Mouse (Mus musculus) spleen, adult 2 months (tissue): ENCODE measurements around the gene Cebpe. TPM values are rescaled to one million over a fixed set of nuclear protein-coding genes. Genes with fewer than 3 reads are reported as not detected.

Experiments used
- DNase-seq, 2 experiments: peaks; one replicate each; pipeline versions ENCODE4 v3.0.0 to v3.0.0-alpha.2; 2012 to 2021; ENCODE audit warnings: low spot score in 2 of 2, low read depth in 1 of 2
- H3K27ac ChIP-seq: fragments of 200-500 bp; 2 replicates; pipeline ENCODE4 v1.5.1; 2012; ENCODE audit warnings: low read length, inconsistent platforms; ENCODE audit not compliant: insufficient read depth
- H3K27me3 ChIP-seq: fragments of 200-500 bp; 2 replicates; pipeline ENCODE4 v1.6.1; 2012; ENCODE audit warnings: mild to moderate bottlenecking, moderate library complexity, low read length, inconsistent platforms; ENCODE audit not compliant: control insufficient read depth, insufficient read depth
- H3K36me3 ChIP-seq: fragments of 200-500 bp; 2 replicates; pipeline ENCODE4 v1.6.1; 2012; ENCODE audit warnings: mild to moderate bottlenecking, low read length, inconsistent platforms; ENCODE audit not compliant: control insufficient read depth, insufficient read depth
- H3K4me1 ChIP-seq: fragments of 200-500 bp; 2 replicates; pipeline ENCODE4 v1.6.1; 2011; ENCODE audit warnings: inconsistent platforms; ENCODE audit not compliant: control insufficient read depth, insufficient read depth, insufficient read length
- H3K4me3 ChIP-seq: fragments of 200-500 bp; 2 replicates; pipeline ENCODE4 v1.5.1; 2011; ENCODE audit warnings: mild to moderate bottlenecking, inconsistent platforms; ENCODE audit not compliant: insufficient read depth, insufficient read length; ENCODE audit errors: extremely low read depth
- CTCF ChIP-seq: fragments of 200-500 bp; IDR thresholded peaks from 2 replicates; pipeline ENCODE4 v1.5.1; 2011; ENCODE audit warnings: mild to moderate bottlenecking, inconsistent platforms; ENCODE audit not compliant: insufficient read depth, insufficient read length, insufficient replicate concordance; ENCODE audit errors: extremely low read depth
- POLR2A ChIP-seq: fragments of 200-500 bp; IDR thresholded peaks from 2 replicates; pipeline ENCODE4 v1.6.1; 2011; ENCODE audit warnings: low read depth, low read length, inconsistent platforms
- WGBS: fragments of 180-500 bp; shearing (Covaris S2); methylation state at CpG from one replicate; pipeline ENCODE4 v1.1.7; 2018; 5-methylcytosine and 5-hydroxymethylcytosine counted together
- polyA plus RNA-seq: library from polyadenylated mRNA; depleted of rRNA; stranded (reverse); fragments of >200 nt; gene quantifications from 2 replicates; pipeline ENCODE4 v1.2.3, GENCODE M21; 2012

The Cebpe gene
- polyA plus RNA-seq, 1 experiment, result 5.2 TPM

DNA sequence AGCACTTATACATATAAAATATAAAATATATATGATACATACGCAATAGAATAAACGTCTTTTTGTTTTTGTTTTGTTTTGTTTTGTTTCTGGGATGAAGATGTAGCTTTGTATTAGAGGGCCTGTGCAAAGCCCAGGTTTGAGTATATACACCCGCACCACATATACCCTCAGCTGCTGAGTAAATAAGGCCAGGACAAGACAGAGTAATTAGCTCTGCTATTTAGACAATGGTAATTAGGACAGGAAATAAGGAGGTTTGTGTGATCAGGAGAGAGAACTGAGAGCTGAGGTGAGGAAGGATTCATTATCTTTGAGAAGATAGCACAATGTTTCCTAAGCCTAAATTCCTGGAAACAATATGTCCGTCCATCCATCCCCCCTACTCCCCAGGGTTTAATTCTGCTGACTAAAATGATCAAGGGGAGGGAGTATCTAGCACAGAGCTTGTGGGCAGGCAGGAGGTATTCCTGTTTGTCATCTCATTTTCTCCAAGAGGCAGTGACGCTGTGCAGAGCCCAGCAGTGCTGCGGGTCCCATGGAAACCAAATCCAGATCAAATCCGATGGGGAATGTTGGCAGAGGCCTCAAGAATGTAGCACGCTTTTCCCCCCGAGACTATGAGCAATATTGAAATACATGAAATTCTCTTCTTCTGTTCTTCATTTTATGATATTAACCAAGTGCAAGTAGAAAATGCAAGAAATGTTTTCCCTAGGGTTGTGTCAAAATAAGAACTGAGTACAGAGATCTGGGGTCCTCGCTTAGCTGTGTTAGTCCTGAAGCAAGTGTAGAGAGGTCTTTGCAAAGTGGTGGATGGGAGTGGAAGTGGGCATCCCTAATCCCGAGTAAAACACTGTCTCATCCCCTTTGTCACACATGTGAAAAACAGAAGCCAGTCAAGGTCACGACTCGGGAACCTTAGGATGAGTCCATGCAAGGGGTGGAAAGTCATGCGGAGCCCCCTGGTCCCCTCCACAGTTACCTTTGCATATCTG is 24.9 kb upstream of the Cebpe start:
- no peak overlapping the region for H3K27ac ChIP-seq
- TF ChIP-seq POLR2A (no peak), CTCF (no peak)
- no peaks in the 10 kb centered on the region for H3K4me1 ChIP-seq
- H3K36me3 ChIP-seq, result no peaks in the 10 kb centered on the region
- no peak for DNase-seq
- H3K4me3 ChIP-seq, result no peak overlapping the region
- no peaks in the 10 kb centered on the region for H3K27me3 ChIP-seq
- WGBS, result 86% methylated on average over 14 of the region's 14 CpGs

DNA sequence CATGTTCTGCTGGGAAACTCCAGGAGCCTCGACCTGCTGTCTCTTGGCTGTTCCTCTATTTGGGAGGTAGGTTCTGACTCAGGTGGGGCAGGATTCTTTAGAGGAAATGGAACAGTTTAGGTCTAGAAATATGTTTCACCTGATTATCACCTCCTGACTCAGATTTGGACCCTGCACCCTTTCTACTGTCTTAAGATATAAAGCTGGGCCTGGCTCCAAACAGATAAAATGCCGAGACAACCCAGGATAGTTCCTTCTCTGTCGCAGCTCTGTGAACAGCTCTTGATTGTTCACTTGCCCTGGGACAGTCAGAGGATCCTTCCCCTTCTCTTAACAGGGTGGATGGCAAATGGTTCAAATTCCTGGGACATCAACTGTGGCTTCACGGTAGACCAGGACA is 23.2 kb upstream of the Cebpe start:
- Histone ChIP-seq H3K36me3 (no peaks in the 10 kb centered on the region), H3K4me3 (no peak overlapping the region), H3K27ac (no peak overlapping the region), H3K4me1 (no peaks in the 10 kb centered on the region), H3K27me3 (no peaks in the 10 kb centered on the region)
- TF ChIP-seq POLR2A (no peak), CTCF (no peak)
- WGBS, result 68% methylated on average over 4 of the region's 4 CpGs
- DNase-seq, result no peak

DNA sequence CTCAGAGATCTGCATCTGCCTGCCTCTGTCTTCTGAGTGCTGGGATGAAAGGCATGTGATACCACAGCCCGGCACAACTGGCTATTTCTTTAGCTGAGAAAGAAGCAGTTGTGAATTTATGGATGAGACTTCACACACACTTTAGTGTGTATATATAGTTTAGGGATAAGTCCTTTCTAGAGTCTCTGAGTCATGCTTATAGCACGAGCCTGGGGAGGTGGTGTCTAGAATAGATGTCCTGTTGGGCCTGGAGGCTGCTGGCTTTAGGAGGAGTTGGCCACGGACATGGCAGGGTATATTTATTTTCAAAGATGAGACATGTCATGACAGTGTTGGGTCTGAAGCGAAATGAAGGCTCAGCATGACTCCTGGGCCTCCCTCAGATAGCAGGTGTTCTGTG is 22.0 kb upstream of the Cebpe start:
- WGBS, result 83% methylated on average over 4 of the region's 4 CpGs
- no peak for TF ChIP-seq CTCF
- TF ChIP-seq POLR2A, result no peak

DNA sequence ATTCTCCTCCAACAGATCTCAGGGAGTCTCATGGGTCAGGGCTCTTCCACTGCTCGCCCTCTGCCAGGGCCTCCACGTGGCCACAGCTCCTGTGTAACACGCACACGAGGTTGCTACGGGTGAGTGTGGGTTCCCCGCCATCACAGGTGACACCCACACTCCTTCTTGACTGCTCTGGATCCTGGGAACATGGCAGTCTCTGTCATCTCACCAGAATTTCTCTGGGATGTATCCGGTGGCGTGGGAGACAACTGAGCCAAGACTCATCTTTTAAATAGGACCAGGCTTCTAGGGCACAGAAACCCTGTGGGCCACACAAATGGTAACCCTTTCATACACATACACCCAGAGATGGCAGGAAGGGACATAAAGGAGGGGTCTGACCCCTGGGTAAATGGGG is 20.2 kb upstream of the Cebpe start:
- no peaks in the 10 kb centered on the region for H3K27me3 ChIP-seq
- no peaks in the 10 kb centered on the region for H3K36me3 ChIP-seq
- no peak for DNase-seq
- 89% methylated on average over 8 of the region's 8 CpGs for WGBS
- TF ChIP-seq CTCF (no peak), POLR2A (no peak)
- no peak overlapping the region for H3K4me3 ChIP-seq
- H3K27ac ChIP-seq, result no peak overlapping the region
- no peaks in the 10 kb centered on the region for H3K4me1 ChIP-seq

More for the DNA sequence above, 22.0 kb upstream of the Cebpe start:
- Histone ChIP-seq H3K4me3 (no peak overlapping the region), H3K27ac (no peak overlapping the region), H3K27me3 (no peaks in the 10 kb centered on the region), H3K36me3 (no peaks in the 10 kb centered on the region), H3K4me1 (no peaks in the 10 kb centered on the region)
- DNase-seq, result no peak

DNA sequence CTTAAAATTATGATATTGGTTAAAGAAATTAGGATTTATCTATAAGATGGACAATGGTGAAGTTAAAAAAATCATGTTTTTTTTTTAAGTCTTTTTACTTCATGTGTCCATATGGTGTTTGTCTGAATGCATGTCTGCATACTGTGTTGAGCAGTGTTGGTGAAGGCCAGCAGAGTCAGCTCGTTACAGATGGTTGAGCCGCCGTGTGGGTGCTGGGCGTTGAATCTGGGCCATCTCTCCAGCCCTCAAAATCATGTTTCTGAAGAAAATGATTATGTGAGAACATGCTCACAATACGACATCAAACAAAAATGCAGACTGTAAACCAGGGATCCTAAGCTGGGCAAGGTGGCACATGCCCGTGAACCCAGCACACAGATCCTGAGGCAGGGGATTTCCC is 18.3 kb upstream of the Cebpe start:
- 91% methylated on average over 6 of the region's 6 CpGs for WGBS
- Histone ChIP-seq H3K27ac (no peak overlapping the region), H3K36me3 (no peaks in the 10 kb centered on the region), H3K4me3 (no peak overlapping the region), H3K27me3 (no peaks in the 10 kb centered on the region), H3K4me1 (no peaks in the 10 kb centered on the region)
- no peak for DNase-seq
- TF ChIP-seq CTCF (no peak), POLR2A (no peak)

DNA sequence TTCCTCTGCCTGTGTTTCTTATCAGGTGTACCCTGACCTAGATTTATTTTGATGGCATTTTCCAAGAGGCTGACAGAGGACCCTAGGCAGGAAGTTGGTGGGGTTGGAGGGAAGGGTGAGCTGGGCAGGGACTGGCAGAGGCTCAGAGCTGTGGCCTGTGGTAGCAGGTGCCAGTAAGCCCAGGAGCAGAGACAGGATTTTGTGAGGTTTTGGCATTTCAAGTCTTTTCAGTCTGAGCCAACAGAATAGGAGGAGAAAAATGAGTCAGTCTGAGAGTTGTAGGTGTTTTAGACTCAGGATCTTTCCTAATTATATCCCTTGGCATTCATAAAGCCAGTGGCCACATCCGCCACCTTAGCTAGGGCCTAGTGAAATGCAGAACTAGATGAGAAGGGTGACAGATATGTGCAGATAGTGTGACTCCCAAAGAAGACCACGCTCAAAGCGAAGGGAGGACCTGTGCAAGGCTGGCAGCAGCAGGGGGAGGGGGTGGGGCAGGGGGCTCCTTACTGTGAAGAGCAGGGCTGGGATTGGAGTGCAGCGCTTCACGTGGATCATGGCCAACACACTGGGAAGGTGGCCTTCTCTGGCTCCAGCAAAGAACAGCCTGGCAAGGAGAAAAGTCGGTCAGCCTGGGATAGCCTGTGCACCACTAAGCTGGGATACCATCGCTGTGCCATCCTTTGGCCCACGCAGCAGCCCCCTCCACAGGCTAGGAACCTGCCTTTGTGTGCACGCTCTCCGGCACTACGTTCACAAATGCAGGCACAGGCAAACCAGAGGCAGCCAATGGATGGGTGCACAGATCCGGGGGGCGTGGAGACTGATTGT is 17.1 kb upstream of the Cebpe start:
- H3K4me3 ChIP-seq, result no peak overlapping the region
- 88% methylated on average over 13 of the region's 13 CpGs for WGBS
- no peak for DNase-seq
- H3K4me1 ChIP-seq, result no peaks in the 10 kb centered on the region
- no peak for TF ChIP-seq POLR2A
- no peak for TF ChIP-seq CTCF
- no peak overlapping the region for H3K27ac ChIP-seq
- H3K36me3 ChIP-seq, result no peaks in the 10 kb centered on the region
- H3K27me3 ChIP-seq, result no peaks in the 10 kb centered on the region

DNA sequence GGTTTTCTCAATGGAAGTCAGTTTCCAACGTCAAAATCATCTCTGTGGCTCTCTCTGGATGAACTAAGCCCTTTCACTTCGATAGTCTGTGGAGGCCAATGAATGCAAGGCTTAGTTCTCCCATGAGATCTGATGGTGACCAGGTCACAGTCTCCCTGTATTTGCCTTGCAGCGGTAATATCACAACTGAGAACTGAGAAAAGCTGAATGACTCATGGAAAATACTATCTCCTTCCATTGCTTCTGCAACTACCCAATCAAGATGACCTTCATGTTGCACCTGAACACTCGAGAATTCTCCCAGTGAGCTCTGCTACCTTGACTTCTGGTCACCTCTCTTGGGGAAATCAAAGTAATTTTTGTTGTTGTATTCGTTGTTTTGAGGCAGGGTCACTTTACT is 15.6 kb upstream of the Cebpe start:
- Histone ChIP-seq H3K27ac (no peak overlapping the region), H3K4me1 (no peaks in the 10 kb centered on the region), H3K27me3 (no peaks in the 10 kb centered on the region), H3K36me3 (no peaks in the 10 kb centered on the region), H3K4me3 (no peak overlapping the region)
- TF ChIP-seq CTCF, result no peak
- TF ChIP-seq POLR2A, result no peak
- no peak for DNase-seq
- 81% methylated on average over 5 of the region's 5 CpGs for WGBS
